Mouse (Mus musculus) erythroblast, embryonic 14.5 days (primary cell): ENCODE measurements at regions not wholly inside any gene's neighbourhood (a gene's known extent, or its start where the extent isn't known, plus 50 kb on each side); places are given as distances from the start of the nearest gene placed in this dataset.

Experiments used
- H3K27me3 ChIP-seq: 2 replicates; pipeline ENCODE4 v1.6.1; 2012; ENCODE audit warnings: inconsistent platforms; ENCODE audit not compliant: control insufficient read depth
- H3K36me3 ChIP-seq: 2 replicates; pipeline ENCODE4 v1.6.1; 2012; ENCODE audit warnings: mild to moderate bottlenecking, inconsistent platforms; ENCODE audit not compliant: control insufficient read depth
- H3K4me1 ChIP-seq: 2 replicates; pipeline ENCODE4 v1.6.1; 2012; ENCODE audit warnings: inconsistent platforms; ENCODE audit not compliant: control insufficient read depth
- H3K4me3 ChIP-seq: replicated peaks from 2 replicates; pipeline ENCODE3; 2012; ENCODE audit warnings: moderate library complexity, mild to moderate bottlenecking, inconsistent platforms
- H3K9me3 ChIP-seq: 2 replicates; pipeline ENCODE4 v1.6.1; 2012; ENCODE audit warnings: low read length, inconsistent platforms, mixed read lengths; ENCODE audit not compliant: control insufficient read depth
- GATA1 ChIP-seq: IDR thresholded peaks from 2 replicates; pipeline ENCODE4 v1.6.1; 2012; ENCODE audit warnings: low read length, inconsistent platforms, mixed read lengths
- TAL1 ChIP-seq: IDR thresholded peaks from 3 replicates; pipeline ENCODE4 v1.6.1; 2012; ENCODE audit warnings: low read length, inconsistent platforms, mixed read lengths

DNA sequence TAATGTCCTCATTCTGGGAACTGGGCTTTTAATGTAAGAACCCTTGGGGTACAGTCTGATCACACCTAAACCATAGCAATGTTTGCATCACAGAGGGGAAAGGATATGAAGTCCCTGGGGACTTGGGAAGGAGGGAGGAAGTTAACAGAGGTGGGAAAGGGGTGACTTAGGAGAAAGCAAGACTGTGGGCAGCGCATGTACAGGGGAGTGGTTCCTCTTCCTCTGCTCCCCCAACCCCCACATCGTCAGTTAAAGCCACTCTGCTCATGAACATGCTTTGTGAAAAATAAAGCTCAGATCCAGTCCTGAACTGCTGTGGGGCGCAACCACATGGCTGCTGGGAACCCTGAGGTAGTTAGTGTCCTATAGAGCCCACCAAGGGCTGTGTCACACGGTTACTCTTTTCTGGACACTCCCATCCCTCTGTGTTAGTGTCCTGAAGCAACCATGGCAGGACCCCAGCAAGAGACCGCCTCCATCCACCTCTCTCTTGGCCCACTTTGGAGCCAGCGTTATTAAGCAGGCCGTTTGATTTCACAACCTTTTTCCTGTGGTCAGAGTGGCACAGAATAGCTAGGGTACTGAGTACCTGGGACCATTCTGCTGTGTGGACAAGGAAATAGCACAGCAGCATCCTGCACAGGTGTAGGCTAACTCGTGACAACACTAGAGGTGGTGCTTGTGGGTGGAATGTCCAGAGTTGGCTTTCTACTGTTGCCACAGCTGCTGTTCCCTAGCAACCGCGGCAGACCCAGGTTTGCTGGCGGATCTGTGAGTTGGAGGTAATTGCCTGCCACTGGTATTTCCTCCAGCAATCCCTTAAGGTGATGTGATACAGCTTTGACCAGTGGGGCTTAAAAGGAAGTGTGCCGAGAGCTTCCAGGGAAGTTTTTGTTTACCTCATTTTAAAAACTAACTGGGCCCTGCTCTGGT is 50.3 kb upstream of the Cpeb4 start:
- H3K36me3 ChIP-seq, result no peaks in the 10 kb centered on the region
- H3K4me1 ChIP-seq, result peaks cover 83% of the 10 kb centered on the region
- no peak overlapping the region for H3K4me3 ChIP-seq
- H3K27me3 ChIP-seq, result peaks cover 15% of the 10 kb centered on the region
- TF ChIP-seq GATA1, result no peak
- no peak for TF ChIP-seq TAL1
- H3K9me3 ChIP-seq, result no peaks in the 10 kb centered on the region
